22 mouse cellular contexts compared by ENCODE assay signal in the genomic region with DNA sequence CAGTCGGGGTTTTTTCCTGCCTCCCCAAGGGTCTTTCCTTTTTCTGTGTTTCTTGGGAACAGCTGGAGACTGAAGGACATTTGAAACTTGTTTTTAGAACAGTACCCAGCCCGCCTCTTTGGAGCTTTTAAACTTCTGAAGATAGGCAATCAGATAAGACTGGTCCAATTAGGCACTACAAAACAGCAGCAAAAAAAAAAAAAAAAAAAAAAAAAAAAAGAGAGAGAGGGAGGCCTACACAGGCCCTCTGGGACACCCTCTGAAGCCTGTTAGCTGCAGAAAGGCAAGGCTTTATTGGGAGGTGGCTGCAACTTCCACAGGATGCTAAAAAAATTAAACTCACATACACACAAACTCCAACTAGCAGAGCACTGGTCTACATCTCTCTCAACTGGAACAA. TPM values are rescaled to one million over a fixed set of nuclear protein-coding genes. Genes with fewer than 3 reads are reported as not detected.
DNase-seq lines count a peak whose midpoint lies in the region; ATAC-seq and TF ChIP-seq lines count a peak whose summit lies in the region.
"Had no signal": no experiment of that assay in that cellular context is flagged by ENCODE, and none has a peak within 500 bp of the region (broad histone marks: within the 10 kb centered on the region; RNA-seq: fewer than 3 reads in every experiment).

No protein-coding gene starts in this region.

- intact Hi-C loops in gastrocnemius, adult 2 months (cut with DNase I) = no loop called here

- H3K4me2 ChIP-seq in kidney, embryonic 14.5 days (replicated peaks; ENCODE audit: low read depth, low read length) = no peak overlapping the region
- H3K4me2 ChIP-seq: heart, embryonic 13.5 days; hindbrain, embryonic 13.5 days; intestine, embryonic 15.5 days had no signal

- peaks cover 97% of the 10 kb centered on the region for H3K36me3 ChIP-seq in kidney, embryonic 14.5 days (ENCODE audit: control insufficient read depth, insufficient read depth, low read length)
- peaks cover 50% of the 10 kb centered on the region for H3K36me3 ChIP-seq in thymus, adult 2 months (ENCODE audit: control insufficient read depth, insufficient read depth, low read length)

- peak; percentile 26 for DNase-seq in CD4-positive, CD25-positive, alpha-beta regulatory T cell, adult 2 months (ENCODE audit: low read depth, low spot score)
- no peak for DNase-seq in kidney, postnatal 4 days
- DNase-seq in thymus, adult 2 months = no peak
- DNase-seq in thymus, postnatal 10 days (ENCODE audit: low spot score in 2 of 2) = no peak
- DNase-seq in gastrocnemius, adult 2 months = no peak
- DNase-seq: adrenal gland, adult 2 months; cerebellum, adult 11 months; cerebellum, adult 2 months; cerebellum, adult 9-11 months; cerebellum, postnatal 25 days; forebrain, postnatal 0 days; gastrocnemius, postnatal 25 days had no signal

- TF ChIP-seq POLR2A in thymus, adult 2 months (IDR thresholded peaks at IDR 0.05; ENCODE audit: control insufficient read depth, extremely low read depth, insufficient read depth, low read length, poor library complexity) = no peak

- no peak for TF ChIP-seq CTCF in thymus, adult 2 months (IDR thresholded peaks at IDR 0.05; ENCODE audit: borderline replicate concordance, control insufficient read depth, extremely low read depth, insufficient read depth, low read length, poor library complexity)
- TF ChIP-seq CTCF in gastrocnemius, adult 2 months (IDR thresholded peaks at IDR 0.05) = no peak

- H3K9ac ChIP-seq in kidney, embryonic 14.5 days (ENCODE audit: low read depth, low read length) = no peak overlapping the region
- H3K9ac ChIP-seq: forebrain, postnatal 0 days; heart, embryonic 13.5 days; hindbrain, embryonic 13.5 days; intestine, embryonic 15.5 days had no signal

- no peaks in the 10 kb centered on the region for H3K9me3 ChIP-seq in kidney, embryonic 14.5 days (ENCODE audit: control insufficient read depth, low read length)
- H3K9me3 ChIP-seq: forebrain, embryonic 10.5 days; heart, embryonic 10.5 days; heart, embryonic 13.5 days; hindbrain, embryonic 13.5 days; intestine, embryonic 15.5 days had no signal

- H3K27me3 ChIP-seq in kidney, embryonic 14.5 days (ENCODE audit: control insufficient read depth, insufficient read depth, low read length) = no peaks in the 10 kb centered on the region
- H3K27me3 ChIP-seq in thymus, adult 2 months (ENCODE audit: control insufficient read depth, insufficient read depth, low read length) = no peaks in the 10 kb centered on the region
- H3K27me3 ChIP-seq: heart, embryonic 13.5 days; hindbrain, embryonic 13.5 days; intestine, embryonic 15.5 days; Patski had no signal

- no peaks in the 10 kb centered on the region for H3K4me1 ChIP-seq in kidney, embryonic 14.5 days (ENCODE audit: control insufficient read depth, insufficient read depth, low read length)
- H3K4me1 ChIP-seq in thymus, adult 2 months (replicated peaks; ENCODE audit: control insufficient read depth, insufficient read depth, low read length) = peaks cover 35% of the 10 kb centered on the region
- H3K4me1 ChIP-seq: forebrain, embryonic 10.5 days; heart, embryonic 10.5 days; heart, embryonic 13.5 days; hindbrain, embryonic 13.5 days; intestine, embryonic 15.5 days had no signal

- no peak overlapping the region for H3K4me3 ChIP-seq in kidney, embryonic 14.5 days (ENCODE audit: low read length)
- no peak overlapping the region for H3K4me3 ChIP-seq in thymus, adult 2 months (ENCODE audit: control insufficient read depth, insufficient read depth, low read length)
- no peak overlapping the region for H3K4me3 ChIP-seq in gastrocnemius, adult 2 months
- H3K4me3 ChIP-seq: forebrain, embryonic 10.5 days; heart, embryonic 10.5 days; heart, embryonic 13.5 days; hindbrain, embryonic 13.5 days; intestine, embryonic 15.5 days had no signal

- 52% methylated on average over 2 of the region's 2 CpGs for WGBS in kidney, embryonic 14.5 days
- 65% methylated on average over 2 of the region's 2 CpGs for WGBS in thymus, adult 2 months

- H3K27ac ChIP-seq in kidney, embryonic 14.5 days (ENCODE audit: low read depth, low read length) = 0 out of 2 replicates have a peak overlapping the region, but pooled peaks have one; percentile 24
- peak overlapping the region; percentile 84 for H3K27ac ChIP-seq in thymus, adult 2 months (ENCODE audit: control insufficient read depth, insufficient read depth, low read length)
- H3K27ac ChIP-seq in gastrocnemius, adult 2 months = no peak overlapping the region
- H3K27ac ChIP-seq: forebrain, embryonic 10.5 days; heart, embryonic 10.5 days; heart, embryonic 13.5 days; hindbrain, embryonic 13.5 days; intestine, embryonic 15.5 days had no signal

- ATAC-seq in CD4-positive, CD25-positive, alpha-beta regulatory T cell, adult 4 months = no peak
- ATAC-seq in kidney, embryonic 14.5 days (ENCODE audit: low FRiP score, low TSS enrichment) = no peak
- ATAC-seq: forebrain, embryonic 14.5 days; forebrain, postnatal 0 days; hindbrain, embryonic 16.5 days; Patski had no signal

RNA-seq across cellular contexts. Expression of a gene that starts 36.5 kb away (rescaled TPM):
- 10 to 100 TPM in 1 of 2 experiments, 1 to 10 TPM in 1; 8.8 to 15.8 TPM for polyA plus RNA-seq in CD4-positive, CD25-positive, alpha-beta regulatory T cell, adult 4 months (2017; shearing (Covaris generic))
- polyA plus RNA-seq in kidney, embryonic 14.5 days (2014; fragmentation: Nextera tagmentation; extraction: Ambion mirVana) = 2.6 and 2.9 TPM in 2 replicates
- polyA plus RNA-seq in thymus, adult 2 months (2012; rRNA removed) = 28.6 and 35.9 TPM in 2 replicates
- total RNA-seq in gastrocnemius, adult 2 months (2021) = 1 to 10 TPM; 1.0 to 3.8 TPM

RNA-seq across cellular contexts. Expression of a gene that starts 48.7 kb away (rescaled TPM):
- polyA plus RNA-seq in CD4-positive, CD25-positive, alpha-beta regulatory T cell, adult 4 months (2017; shearing (Covaris generic)) = 100 to 1,000 TPM in 1 of 2 experiments, 10 to 100 TPM in 1; 96.3 to 125 TPM
- 131 and 196 TPM in 2 replicates for polyA plus RNA-seq in kidney, embryonic 14.5 days (2014; fragmentation: Nextera tagmentation; extraction: Ambion mirVana)
- polyA plus RNA-seq in thymus, adult 2 months (2012; rRNA removed) = 131 and 136 TPM in 2 replicates
- 100 to 1,000 TPM; 103 to 122 TPM for total RNA-seq in gastrocnemius, adult 2 months (2021)
